Mouse (Mus musculus): ENCODE data around the gene Zbtb24.

DNA sequence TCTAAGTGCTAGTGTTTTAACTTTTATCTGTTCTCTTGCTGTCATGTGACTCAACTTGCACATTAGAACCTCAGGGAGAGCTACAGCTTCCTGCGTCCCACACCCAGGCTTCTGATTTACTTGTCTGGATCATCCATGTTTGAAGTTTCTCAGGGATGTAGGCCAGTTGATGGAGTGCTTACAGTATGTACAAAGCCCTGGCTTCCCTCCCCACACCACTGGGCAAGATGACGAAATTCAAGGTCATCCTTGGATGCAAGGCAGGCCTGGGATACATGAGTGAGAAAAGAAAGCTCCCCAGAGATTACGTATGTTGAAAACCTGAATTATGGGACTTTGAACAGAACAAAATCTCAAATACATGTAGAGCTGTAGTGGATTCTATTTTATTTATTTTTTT lies 2.6 kb downstream of the Zbtb24 start:
- TF ChIP-seq CTCF (IDR thresholded peaks at IDR 0.05; ENCODE audit: control insufficient read depth, insufficient read depth, low read length) (no peak), POLR2A (IDR thresholded peaks at IDR 0.05; ENCODE audit: borderline replicate concordance, control insufficient read depth, low read depth, low read length) (no peak)

Measured in bone marrow, adult 2 months (tissue).